Comparison of ENCODE assay signal across 17 mouse cellular contexts in the genomic region with DNA sequence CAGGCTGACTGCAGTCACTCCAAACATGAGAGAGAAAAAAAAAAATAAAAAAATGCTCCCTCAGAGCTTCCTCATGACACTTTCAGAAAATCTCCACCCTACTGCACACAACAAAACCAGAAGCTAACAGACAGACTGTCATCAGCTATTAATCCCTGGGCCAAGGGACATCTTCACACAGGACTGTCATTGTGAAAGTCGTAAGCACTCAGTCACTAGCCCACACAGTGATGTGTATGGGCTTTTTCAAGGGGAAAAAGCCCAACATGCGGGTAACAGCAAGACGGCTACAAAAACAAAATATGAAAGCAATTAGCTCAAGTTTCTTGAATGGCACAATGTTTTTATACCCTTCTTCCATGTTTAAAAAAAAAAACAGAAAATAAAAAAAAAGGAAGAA.
"Had no signal": no experiment of that assay in that cellular context is flagged by ENCODE, and none has a peak within 500 bp of the region (broad histone marks: within the 10 kb centered on the region; RNA-seq: fewer than 3 reads in every experiment).

No protein-coding gene starts in this region.

- H3K27ac ChIP-seq: neural tube, embryonic 12.5 days; neural tube, embryonic 13.5 days; neural tube, embryonic 15.5 days; stomach, embryonic 15.5 days; stomach, postnatal 0 days had no signal

- H3K9me3 ChIP-seq: neural tube, embryonic 12.5 days; neural tube, embryonic 13.5 days; neural tube, embryonic 15.5 days; stomach, embryonic 15.5 days had no signal

- H3K4me2 ChIP-seq: neural tube, embryonic 12.5 days; neural tube, embryonic 13.5 days; neural tube, embryonic 15.5 days; stomach, embryonic 15.5 days had no signal

- H3K36me3 ChIP-seq: neural tube, embryonic 12.5 days; neural tube, embryonic 13.5 days; neural tube, embryonic 15.5 days; stomach, embryonic 15.5 days had no signal

- H3K4me1 ChIP-seq: neural tube, embryonic 12.5 days; neural tube, embryonic 13.5 days; neural tube, embryonic 15.5 days; stomach, embryonic 15.5 days had no signal

- H3K9ac ChIP-seq: neural tube, embryonic 12.5 days; neural tube, embryonic 13.5 days; neural tube, embryonic 15.5 days; stomach, embryonic 15.5 days had no signal

- H3K27me3 ChIP-seq: neural tube, embryonic 12.5 days; neural tube, embryonic 13.5 days; neural tube, embryonic 15.5 days; stomach, embryonic 15.5 days had no signal

- DNase-seq: retina, postnatal 1 day; right cerebral cortex, adult 18-20 months; right cerebral cortex, postnatal 14 days; right cerebral cortex, postnatal 25 days; right cerebral cortex, postnatal 4 days; spleen, adult 18-20 months; thymus, adult 18-20 months; thymus, adult 2 months; thymus, postnatal 14 days; thymus, postnatal 25 days; thymus, postnatal 36 days; thymus, postnatal 4 days had no signal

- H3K4me3 ChIP-seq: neural tube, embryonic 12.5 days; neural tube, embryonic 13.5 days; neural tube, embryonic 15.5 days; stomach, embryonic 15.5 days had no signal
